ENCODE assay signal across 13 mouse cellular contexts in the genomic region with DNA sequence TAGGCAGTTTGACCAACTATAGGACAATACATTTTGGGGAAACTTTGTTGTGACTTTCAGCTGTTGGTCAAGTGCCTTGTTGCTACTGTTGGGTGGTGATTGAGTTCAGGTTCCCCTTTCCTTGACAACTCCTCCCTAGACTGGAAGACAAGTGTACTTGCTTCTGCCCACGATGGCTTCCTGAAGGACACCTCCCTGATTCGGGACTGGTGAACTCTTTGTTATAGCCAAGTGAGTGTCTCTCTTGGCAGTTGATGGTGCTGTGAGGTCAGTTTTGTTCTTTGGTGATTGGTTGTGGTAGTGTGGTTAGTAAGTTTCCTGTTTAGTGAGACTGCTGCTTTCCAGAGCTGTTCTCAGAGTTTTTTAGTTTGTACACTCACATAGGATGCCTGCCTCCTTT. TPM values are rescaled to one million over a fixed set of nuclear protein-coding genes. Genes with fewer than 3 reads are reported as not detected.
DNase-seq lines count a peak whose midpoint lies in the region; ATAC-seq lines count a peak whose summit lies in the region.
"Had no signal": no experiment of that assay in that cellular context is flagged by ENCODE, and none has a peak within 500 bp of the region (broad histone marks: within the 10 kb centered on the region; RNA-seq: fewer than 3 reads in every experiment).

No protein-coding gene starts in this region.

- peak; percentile 41 for DNase-seq in thymus, postnatal 0 days (ENCODE audit: low spot score)
- no peak for DNase-seq in thymus, adult 18-20 months
- peak; percentile 45 for DNase-seq in T-cell, adult 2 months (ENCODE audit: low spot score)
- DNase-seq in cerebellum, adult 9-10 months = no peak
- no peak for DNase-seq in forebrain, embryonic 10.5 days (ENCODE audit: extremely low spot score, low spot score)
- no peak for DNase-seq in layer of hippocampus, adult 11-12 months (ENCODE audit: low spot score)
- DNase-seq: adrenal gland, postnatal 36 days; heart, postnatal 36 days had no signal

- peaks cover 5% of the 10 kb centered on the region; the same call in 1 of the 2 replicates for H3K36me3 ChIP-seq in forebrain, embryonic 10.5 days (replicated peaks)
- H3K36me3 ChIP-seq: liver, embryonic 15.5 days had no signal

- no peak overlapping the region for H3K4me3 ChIP-seq in forebrain, embryonic 10.5 days
- H3K4me3 ChIP-seq: limb, embryonic 10.5 days; liver, embryonic 15.5 days had no signal

- H3K27ac ChIP-seq in forebrain, embryonic 10.5 days = no peak overlapping the region
- H3K27ac ChIP-seq: limb, embryonic 10.5 days; liver, embryonic 15.5 days had no signal

- 83% methylated on average over 2 of the region's 2 CpGs for whole genome bisulfite sequencing in forebrain, embryonic 10.5 days

- peak; percentile 88 for ATAC-seq in megakaryocyte, adult 5-6 weeks (ENCODE audit: poor library complexity, severe bottlenecking)
- ATAC-seq: forebrain, embryonic 14.5 days had no signal

- 0 out of 2 replicates have a peak, but pooled peaks cover 5% of the 10 kb centered on the region for H3K9me3 ChIP-seq in forebrain, embryonic 10.5 days
- H3K9me3 ChIP-seq: G1E; limb, embryonic 10.5 days; liver, embryonic 15.5 days had no signal

- no peaks in the 10 kb centered on the region for H3K27me3 ChIP-seq in forebrain, embryonic 10.5 days (ENCODE audit: poor library complexity, severe bottlenecking)
- H3K27me3 ChIP-seq: liver, embryonic 15.5 days had no signal

- no peaks in the 10 kb centered on the region for H3K4me1 ChIP-seq in forebrain, embryonic 10.5 days
- H3K4me1 ChIP-seq: limb, embryonic 10.5 days had no signal

RNA-seq across cellular contexts. Expression of a gene that starts 19.5 kb away (rescaled TPM):
- 32.9 and 34.6 TPM in 2 replicates for polyA plus RNA-seq in thymus, postnatal 0 days (2015; fragmentation: Nextera tagmentation; extraction: Ambion mirVana)
- total RNA-seq in megakaryocyte, adult 5-6 weeks (2015) = 46.7 and 50.4 TPM in 2 replicates
- total RNA-seq in megakaryocyte, adult 5-6 weeks (2017) = 106 and 112 TPM in 2 replicates
- 86.0 and 88.3 TPM in 2 replicates for polyA plus RNA-seq in forebrain, embryonic 10.5 days (2016; fragmentation: Nextera tagmentation; extraction: Ambion mirVana)

Comparison
In these comparisons a context has a peak if more than half of its experiments do, and no peak if none do; other contexts are left out.
1. DNase-seq: peak in thymus, postnatal 0 days (single experiment) and T-cell, adult 2 months (single experiment); none in thymus, adult 18-20 months (0 of 2), cerebellum, adult 9-10 months (single experiment), forebrain, embryonic 10.5 days (single experiment) and layer of hippocampus, adult 11-12 months (single experiment).